Mouse (Mus musculus): ENCODE data around the gene 3110082I17Rik. TPM values are rescaled to one million over a fixed set of nuclear protein-coding genes. Genes with fewer than 3 reads are reported as not detected.

3110082I17Rik gene
- polyA plus RNA-seq, 1 experiment from 2014 or later, result 33.5 TPM

GRCm38 (mm10) chr5:139324691-139325394 lies 135.5 kb downstream of the 3110082I17Rik start:
- peaks cover 39% of the 10 kb centered on the region for H3K4me1 ChIP-seq
- peak overlapping the region; percentile 67 for H3K27ac ChIP-seq
- no peaks in the 10 kb centered on the region for H3K36me3 ChIP-seq
- 1% methylated on average over 56 of the region's 62 CpGs for WGBS (ENCODE audit: insufficient replicate concordance)
- peak overlapping the region; percentile 74 for H3K9ac ChIP-seq
- peak overlapping the region; percentile 68 for H3K4me3 ChIP-seq
- peaks cover 34% of the 10 kb centered on the region for H3K27me3 ChIP-seq (replicated peaks)
- peak overlapping the region; percentile 98 for H3K4me2 ChIP-seq
- H3K9me3 ChIP-seq (replicated peaks), result no peaks in the 10 kb centered on the region
- peak; percentile 28; the same call in 1 of the 2 replicates for ATAC-seq

GRCm38 (mm10) chr5:139324045-139324491 lies 136.3 kb downstream of the 3110082I17Rik start:
- no peak overlapping the region for H3K9ac ChIP-seq
- ATAC-seq, result no peak

GRCm38 (mm10) chr5:139323260-139323924 lies 136.9 kb downstream of the 3110082I17Rik start:
- Histone ChIP-seq H3K36me3 (no peaks in the 10 kb centered on the region), H3K9me3 (replicated peaks) (no peaks in the 10 kb centered on the region), H3K27ac (no peak overlapping the region), H3K4me1 (peaks cover 39% of the 10 kb centered on the region), H3K27me3 (replicated peaks) (peaks cover 34% of the 10 kb centered on the region), H3K4me3 (no peak overlapping the region), H3K9ac (no peak overlapping the region), H3K4me2 (peak overlapping the region; percentile 98)
- 76% methylated on average over 9 of the region's 9 CpGs for WGBS (ENCODE audit: insufficient replicate concordance)
- no peak for ATAC-seq

More at GRCm38 (mm10) chr5:139324045-139324491, 136.3 kb downstream of the 3110082I17Rik start:
- Histone ChIP-seq H3K4me3 (peak overlapping the region; percentile 68; the same call in 1 of the 2 replicates), H3K27me3 (replicated peaks) (peaks cover 34% of the 10 kb centered on the region), H3K36me3 (no peaks in the 10 kb centered on the region), H3K9me3 (replicated peaks) (no peaks in the 10 kb centered on the region), H3K27ac (no peak overlapping the region), H3K4me1 (peaks cover 39% of the 10 kb centered on the region), H3K4me2 (peak overlapping the region; percentile 98)
- WGBS (ENCODE audit: insufficient replicate concordance), result 72% methylated on average over 5 of the region's 5 CpGs

- Histone ChIP-seq H3K4me3 (no peak overlapping the region), H3K9ac (no peak overlapping the region), H3K4me1 (peaks cover 35% of the 10 kb centered on the region), H3K27me3 (replicated peaks) (peaks cover 31% of the 10 kb centered on the region), H3K4me2 (no peak overlapping the region), H3K36me3 (no peaks in the 10 kb centered on the region), H3K9me3 (replicated peaks) (no peaks in the 10 kb centered on the region), H3K27ac (no peak overlapping the region)
- 63% methylated on average over 6 of the region's 6 CpGs for WGBS (ENCODE audit: insufficient replicate concordance)
- ATAC-seq, result no peak
Observed at GRCm38 (mm10) chr5:139321331-139321730, 139.0 kb downstream of the 3110082I17Rik start.

- H3K9ac ChIP-seq, result no peak overlapping the region
- H3K4me3 ChIP-seq, result no peak overlapping the region
- no peaks in the 10 kb centered on the region for H3K9me3 ChIP-seq (replicated peaks)
- no peaks in the 10 kb centered on the region for H3K36me3 ChIP-seq
- peaks cover 26% of the 10 kb centered on the region for H3K27me3 ChIP-seq (replicated peaks)
- ATAC-seq, result no peak
- WGBS (ENCODE audit: insufficient replicate concordance), result 67% methylated on average over 7 of the region's 7 CpGs
- no peak overlapping the region for H3K27ac ChIP-seq
- no peak overlapping the region for H3K4me2 ChIP-seq
- peaks cover 27% of the 10 kb centered on the region for H3K4me1 ChIP-seq
Observed at GRCm38 (mm10) chr5:139320424-139320823, 139.9 kb downstream of the 3110082I17Rik start.

GRCm38 (mm10) chr5:139317751-139318504 lies 142.4 kb downstream of the 3110082I17Rik start:
- ATAC-seq, result 0 out of 2 replicates have a peak, but pooled peaks have one; percentile 23
- Histone ChIP-seq H3K4me2 (no peak overlapping the region), H3K4me3 (no peak overlapping the region), H3K4me1 (peaks cover 15% of the 10 kb centered on the region; the same call in 1 of the 2 replicates), H3K36me3 (no peaks in the 10 kb centered on the region), H3K27me3 (replicated peaks) (peaks cover 2% of the 10 kb centered on the region), H3K9ac (no peak overlapping the region), H3K9me3 (replicated peaks) (no peaks in the 10 kb centered on the region), H3K27ac (peak overlapping the region; percentile 47)
- 74% methylated on average over 21 of the region's 21 CpGs for WGBS (ENCODE audit: insufficient replicate concordance)

GRCm38 (mm10) chr5:139316982-139317675 lies 143.2 kb downstream of the 3110082I17Rik start:
- Histone ChIP-seq H3K27ac (peak overlapping the region; percentile 47; the same call in 1 of the 2 replicates), H3K4me1 (peaks cover 15% of the 10 kb centered on the region; the same call in 1 of the 2 replicates), H3K27me3 (replicated peaks) (no peaks in the 10 kb centered on the region), H3K9me3 (replicated peaks) (no peaks in the 10 kb centered on the region), H3K4me2 (no peak overlapping the region), H3K36me3 (no peaks in the 10 kb centered on the region), H3K4me3 (no peak overlapping the region), H3K9ac (no peak overlapping the region)
- peak; percentile 63 for ATAC-seq
- 62% methylated on average over 6 of the region's 6 CpGs for WGBS (ENCODE audit: insufficient replicate concordance)

- WGBS (ENCODE audit: insufficient replicate concordance), result 83% methylated on average over 12 of the region's 12 CpGs
- H3K27me3 ChIP-seq (replicated peaks), result no peaks in the 10 kb centered on the region
- no peak for ATAC-seq
- no peaks in the 10 kb centered on the region for H3K9me3 ChIP-seq (replicated peaks)
- H3K27ac ChIP-seq, result no peak overlapping the region
- H3K4me1 ChIP-seq, result peaks cover 15% of the 10 kb centered on the region; the same call in 1 of the 2 replicates
- no peak overlapping the region for H3K4me3 ChIP-seq
- H3K4me2 ChIP-seq, result no peak overlapping the region
- no peaks in the 10 kb centered on the region for H3K36me3 ChIP-seq
- no peak overlapping the region for H3K9ac ChIP-seq
Observed at GRCm38 (mm10) chr5:139314941-139315642, 145.2 kb downstream of the 3110082I17Rik start.

GRCm38 (mm10) chr5:139313536-139313935 lies 146.8 kb downstream of the 3110082I17Rik start:
- no peak overlapping the region for H3K27ac ChIP-seq
- 61% methylated on average over 9 of the region's 9 CpGs for WGBS (ENCODE audit: insufficient replicate concordance)
- no peaks in the 10 kb centered on the region for H3K9me3 ChIP-seq (replicated peaks)
- H3K4me1 ChIP-seq, result peaks cover 15% of the 10 kb centered on the region; the same call in 1 of the 2 replicates
- H3K36me3 ChIP-seq, result no peaks in the 10 kb centered on the region
- no peak overlapping the region for H3K9ac ChIP-seq
- no peak overlapping the region for H3K4me3 ChIP-seq
- ATAC-seq, result no peak
- H3K4me2 ChIP-seq, result no peak overlapping the region
- no peaks in the 10 kb centered on the region for H3K27me3 ChIP-seq (replicated peaks)

GRCm38 (mm10) chr5:139311822-139312221 lies 148.5 kb downstream of the 3110082I17Rik start:
- ATAC-seq, result no peak
- Histone ChIP-seq H3K4me1 (peaks cover 10% of the 10 kb centered on the region; the same call in 1 of the 2 replicates), H3K27ac (no peak overlapping the region), H3K4me2 (no peak overlapping the region), H3K9me3 (replicated peaks) (no peaks in the 10 kb centered on the region), H3K27me3 (replicated peaks) (no peaks in the 10 kb centered on the region), H3K9ac (no peak overlapping the region), H3K36me3 (no peaks in the 10 kb centered on the region), H3K4me3 (no peak overlapping the region)
- 83% methylated on average over 9 of the region's 9 CpGs for WGBS (ENCODE audit: insufficient replicate concordance)

- H3K36me3 ChIP-seq, result no peaks in the 10 kb centered on the region
- ATAC-seq, result no peak
- no peak overlapping the region for H3K27ac ChIP-seq
- no peak overlapping the region for H3K9ac ChIP-seq
- no peaks in the 10 kb centered on the region for H3K9me3 ChIP-seq (replicated peaks)
- peaks cover 10% of the 10 kb centered on the region; the same call in 1 of the 2 replicates for H3K4me1 ChIP-seq
- no peak overlapping the region for H3K4me2 ChIP-seq
- no peaks in the 10 kb centered on the region for H3K27me3 ChIP-seq (replicated peaks)
- H3K4me3 ChIP-seq, result no peak overlapping the region
- 84% methylated on average over 4 of the region's 4 CpGs for WGBS (ENCODE audit: insufficient replicate concordance)
Observed at GRCm38 (mm10) chr5:139310477-139310876, 149.8 kb downstream of the 3110082I17Rik start.

Data from liver, embryonic 12.5 days (tissue).